Mouse (Mus musculus): ENCODE measurements at regions not wholly inside any gene's neighbourhood (a gene's known extent, or its start where the extent isn't known, plus 50 kb on each side); places are given as distances from the start of the nearest gene placed in this dataset.

DNA sequence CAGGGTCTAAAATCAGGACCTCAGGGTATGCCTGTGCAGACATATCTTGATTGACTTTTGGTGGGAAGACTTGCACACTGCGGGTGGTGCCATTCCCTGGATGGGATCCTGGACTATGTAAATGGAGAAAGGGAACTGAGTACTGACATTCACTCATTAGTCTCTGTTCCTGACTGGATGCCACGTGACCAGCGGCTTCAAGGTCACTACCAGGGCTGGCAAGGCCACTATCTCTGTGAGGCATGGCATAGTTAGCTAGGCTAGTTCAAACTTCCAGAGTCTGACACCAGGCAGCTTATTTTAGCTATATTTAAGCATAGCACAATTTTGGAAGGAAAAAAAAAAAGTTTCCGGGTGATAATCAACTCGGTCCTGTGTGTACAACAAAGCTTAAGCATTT is 108.0 kb upstream of the Gm6657 start:
- TF ChIP-seq POLR2A (IDR thresholded peaks at IDR 0.05; ENCODE audit: insufficient read depth, low read depth, low read length) (no peak), CTCF (IDR thresholded peaks at IDR 0.05) (no peak)

Measured in heart, adult 2 months (tissue).